Mouse (Mus musculus) mature B cell (primary cell): ENCODE results near the gene Guf1.

Experiments
- in situ Hi-C: fragments of 300-500 bp; cut with MboI; formaldehyde crosslinking; loops from 2 replicates; pipeline ENCODE4 v1.14.3; 2019

The Guf1 gene

GRCm38 (mm10) chr5:69556628-69557403, at the start of gene Guf1:
Guf1 (plus strand) TSS chr5:69556923.
- in situ Hi-C loops = no loop called here

DNA sequence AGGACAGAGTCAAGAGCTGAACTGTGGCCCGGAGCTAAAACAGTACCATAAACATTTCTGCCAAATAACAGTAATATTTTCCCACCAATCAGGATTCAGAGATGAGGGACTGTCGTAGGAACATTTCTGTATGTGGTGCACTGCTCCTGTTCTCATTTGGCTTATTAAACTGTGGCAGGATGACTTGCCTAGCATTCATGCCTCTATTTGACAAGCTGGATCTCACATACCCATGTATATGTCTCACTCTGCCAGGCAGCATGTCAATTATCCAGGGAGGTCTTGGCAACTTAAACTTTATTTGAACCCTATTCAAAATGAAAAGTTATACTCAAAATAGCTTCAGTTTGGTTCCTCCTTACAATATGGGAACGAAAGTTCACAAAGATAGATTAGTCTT, 49.7 kb upstream of the Guf1 start:
- in situ Hi-C loops = loop anchor here (25.0 kb wide), 1 partner anchor 1245 kb away; no protein-coding TSS in a partner anchor

GRCm38 (mm10) chr5:69511631-69512030, 45.1 kb upstream of the Guf1 start:
- in situ Hi-C loops = loop anchor here (25.0 kb wide), 1 partner anchor 1249 kb away; no protein-coding TSS in a partner anchor

DNA sequence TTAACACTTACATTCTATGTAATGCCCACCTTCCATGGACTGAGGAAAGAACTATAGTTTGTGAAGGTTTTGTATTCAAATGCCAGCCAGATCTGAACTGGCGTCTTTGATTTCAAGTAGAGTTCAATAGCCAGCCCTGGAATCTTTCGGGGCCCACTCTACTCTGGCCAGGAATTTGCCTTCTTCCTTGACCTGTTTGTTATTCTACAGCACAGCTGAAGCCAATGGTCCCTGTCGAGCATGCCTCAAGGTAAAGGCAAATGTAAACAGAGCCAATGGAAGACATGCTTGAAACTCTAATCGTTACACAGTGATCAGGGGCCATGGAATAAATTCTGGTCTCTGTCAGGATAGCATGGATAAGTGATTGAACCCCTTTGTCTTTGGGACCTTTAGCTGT, 44.5 kb upstream of the Guf1 start:
- in situ Hi-C loops = loop anchor here (25.0 kb wide), 1 partner anchor 1250 kb away; no protein-coding TSS in a partner anchor

DNA sequence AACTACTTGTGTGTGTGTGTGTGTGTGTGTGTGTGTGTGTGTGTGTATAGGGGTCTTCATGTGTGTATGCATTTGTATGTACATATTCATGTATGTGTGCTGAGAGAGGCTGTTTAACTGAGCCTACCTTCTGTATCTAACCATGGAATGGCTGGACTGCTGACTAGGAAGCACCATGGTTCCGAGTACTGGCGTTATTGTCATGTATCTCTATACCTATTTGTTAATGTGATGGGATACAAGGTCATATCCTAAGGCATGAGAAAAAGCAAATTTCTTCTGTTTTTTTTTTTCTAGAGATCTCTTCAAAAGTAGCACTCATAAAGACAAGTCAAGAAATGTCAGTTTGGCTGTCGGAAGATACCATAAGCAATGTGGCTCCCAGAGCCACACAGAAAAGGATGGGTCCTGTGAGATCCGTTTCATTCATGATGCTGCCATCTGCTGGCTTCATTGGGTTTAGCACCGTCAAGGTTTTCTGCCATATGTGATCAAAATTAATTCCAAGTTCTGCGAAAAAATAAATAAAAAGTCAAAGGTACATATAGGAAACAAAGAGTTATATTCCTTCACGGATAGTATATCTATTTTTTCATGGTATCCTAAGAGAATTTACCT, 36.0 kb upstream of the Guf1 start:
- in situ Hi-C loops = loop anchor here (25.0 kb wide), 1 partner anchor 1258 kb away; no protein-coding TSS in a partner anchor

- in situ Hi-C loops = loop anchor here (25.0 kb wide), 1 partner anchor 1260 kb away; no protein-coding TSS in a partner anchor
Observed at GRCm38 (mm10) chr5:69522064-69522463, 34.7 kb upstream of the Guf1 start.

DNA sequence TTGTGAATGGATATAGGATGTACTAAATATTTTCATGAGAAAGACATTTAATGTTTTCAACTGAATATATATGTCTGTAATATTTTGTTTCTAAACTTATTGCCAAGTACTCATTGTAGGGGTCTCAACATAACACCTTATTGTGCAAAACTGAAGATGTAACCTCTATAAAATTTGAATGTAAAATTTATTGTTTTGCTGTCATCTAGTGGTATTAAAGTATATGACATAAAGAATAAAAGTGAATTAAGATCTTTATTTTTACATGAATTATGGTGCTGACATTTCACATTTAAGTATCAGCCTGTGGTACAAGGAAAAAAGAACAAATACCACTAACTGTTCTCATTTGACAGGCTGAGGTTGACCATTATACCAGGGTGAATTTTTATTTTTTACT, 32.8 kb upstream of the Guf1 start:
- in situ Hi-C loops = loop anchor here (25.0 kb wide), 1 partner anchor 1262 kb away; no protein-coding TSS in a partner anchor

- in situ Hi-C loops = no loop called here
Observed at GRCm38 (mm10) chr5:69541680-69542079, 15.0 kb upstream of the Guf1 start.

DNA sequence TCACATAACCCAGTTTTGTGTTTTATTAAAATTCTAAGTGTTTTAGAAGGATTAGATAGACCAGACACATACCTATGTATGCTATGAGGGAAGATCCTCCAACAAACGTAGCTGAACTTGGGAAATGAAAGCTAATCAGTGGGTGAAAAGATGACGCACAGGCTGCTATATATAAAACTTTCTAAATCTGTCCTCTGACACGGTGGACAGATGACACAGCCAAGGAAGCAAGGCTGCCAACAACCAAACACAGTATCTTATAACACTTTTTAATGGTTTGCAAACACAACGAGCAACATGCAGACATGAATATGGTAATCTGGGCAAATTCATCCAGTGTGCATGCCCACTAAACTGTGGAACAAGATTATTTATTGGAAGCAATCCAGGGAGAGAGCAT, 14.2 kb upstream of the Guf1 start, which contains the start of gene Yipf7:
Gene Yipf7 (minus strand): TSS at position 160 of the 400 bp plus-strand sequence.
- in situ Hi-C loops = no loop called here

- in situ Hi-C loops = no loop called here
Observed at GRCm38 (mm10) chr5:69557404-69557935, 747 bp downstream of the Guf1 start.

- in situ Hi-C loops = no loop called here
Observed at GRCm38 (mm10) chr5:69591640-69592461, 35.1 kb downstream of the Guf1 start, which contains the start of gene Gnpda2. Gnpda2 (minus strand) TSS chr5:69592340.

GRCm38 (mm10) chr5:69601027-69601426, 44.3 kb downstream of the Guf1 start:
- in situ Hi-C loops = no loop called here

GRCm38 (mm10) chr5:69613209-69613796, 56.6 kb downstream of the Guf1 start:
- in situ Hi-C loops = no loop called here

DNA sequence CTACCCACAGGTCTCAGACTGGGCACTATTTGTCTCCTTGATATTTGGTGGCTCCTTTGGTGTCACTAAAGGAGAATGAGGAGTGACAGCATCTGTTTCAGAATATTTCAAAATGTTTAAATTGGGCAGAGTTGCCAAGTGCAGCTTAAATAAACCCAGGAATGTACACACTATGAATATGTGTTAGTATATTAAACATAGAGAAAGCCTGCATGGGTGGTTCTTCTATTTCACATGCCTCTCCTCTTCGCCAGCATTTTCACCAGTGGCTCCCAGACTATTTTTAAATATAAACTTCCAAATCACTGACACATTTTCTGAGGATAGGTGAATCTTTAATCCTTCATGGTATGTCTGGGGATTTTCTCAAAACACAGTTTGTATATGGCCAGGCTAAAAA, 64.2 kb downstream of the Guf1 start:
- in situ Hi-C loops = no loop called here
